Mouse (Mus musculus) thymus, postnatal 36 days (tissue): ENCODE data around the gene Kcng4.

ENCODE experiments used
- DNase-seq, 2 experiments: peaks; one replicate each; pipeline ENCODE4 v3.0.0; 2022; ENCODE audit warnings: mixed read lengths in 2 of 2

Kcng4 gene

DNA sequence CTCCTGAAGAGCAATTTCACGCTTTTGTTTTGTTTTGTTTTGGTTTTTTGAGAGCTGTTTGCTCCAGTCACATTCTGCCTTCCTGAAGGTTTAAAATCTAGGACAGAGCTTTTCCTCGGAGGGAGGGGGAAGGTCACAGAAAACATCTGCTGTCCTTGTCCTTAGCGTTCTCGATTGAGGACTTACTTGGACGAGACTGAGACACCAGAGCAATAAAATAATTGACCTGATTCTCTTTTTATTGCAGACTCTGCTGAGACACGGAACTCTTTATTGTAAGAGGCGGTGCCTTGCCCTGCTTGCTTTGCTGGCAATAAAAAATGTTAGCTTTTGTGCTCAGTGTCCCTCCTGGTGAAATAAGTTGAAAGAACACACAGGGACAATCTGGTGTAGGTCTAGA, 4.3 kb upstream of the Kcng4 start:
- no peak for DNase-seq

DNA sequence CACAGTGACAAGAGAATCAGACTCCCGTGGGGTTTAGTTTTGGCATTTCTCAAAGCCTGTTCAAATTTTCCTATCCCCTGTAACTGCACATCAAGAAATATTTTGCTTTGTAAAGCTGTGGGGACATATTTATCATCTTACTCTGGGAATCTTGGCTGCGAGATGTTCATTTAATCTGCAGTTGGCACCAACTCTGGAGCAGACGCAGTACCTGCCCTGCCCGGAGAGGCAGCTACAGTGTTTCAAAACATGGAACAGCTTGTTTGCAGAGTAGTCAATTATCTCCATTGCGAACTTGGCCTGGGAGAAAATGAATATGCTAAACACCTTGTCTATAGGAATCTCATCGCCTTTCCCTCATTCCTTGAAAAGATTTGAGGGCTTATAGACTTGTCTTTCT, 2.8 kb upstream of the Kcng4 start:
- no peak for DNase-seq

DNA sequence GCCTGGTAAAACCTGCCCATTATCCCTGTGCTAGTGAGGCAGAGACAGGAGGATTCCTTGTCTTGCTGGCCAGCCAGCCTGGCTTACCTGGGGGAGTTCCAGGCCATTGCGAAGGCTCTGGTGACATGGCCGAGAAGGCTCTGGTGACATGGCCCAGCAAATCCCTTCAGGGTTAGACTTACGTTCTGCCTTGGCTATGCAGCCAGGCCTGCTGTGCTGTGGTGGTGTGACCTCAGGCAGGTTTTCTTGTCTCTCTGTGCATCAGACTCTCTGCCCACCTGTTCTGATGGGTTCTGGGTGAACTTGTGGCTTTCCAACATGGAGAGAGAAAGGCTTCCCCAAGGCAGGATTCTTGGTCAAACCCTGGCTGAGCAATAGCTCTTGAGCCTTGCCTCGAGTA, 1.9 kb upstream of the Kcng4 start:
- DNase-seq, result no peak

DNA sequence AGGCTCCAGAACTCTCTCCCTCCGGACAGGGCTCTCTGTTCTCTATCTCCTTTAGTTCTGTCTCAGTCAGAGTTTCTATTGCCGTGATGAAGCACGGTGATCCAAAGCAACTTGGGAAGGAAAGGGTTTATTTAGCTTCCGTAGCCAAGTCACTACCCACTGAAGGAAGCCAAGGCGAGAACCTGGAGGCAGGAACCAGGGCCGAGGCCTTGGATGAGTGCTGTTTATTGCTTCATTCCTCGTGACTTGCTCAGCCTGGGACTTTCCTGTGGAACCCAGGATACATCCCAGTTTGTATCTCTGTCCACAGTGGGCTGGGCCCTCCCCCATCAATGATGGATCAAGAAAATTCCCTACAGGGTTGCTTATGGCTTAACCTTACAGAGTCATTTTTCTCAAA, 1.3 kb upstream of the Kcng4 start:
- no peak for DNase-seq

DNA sequence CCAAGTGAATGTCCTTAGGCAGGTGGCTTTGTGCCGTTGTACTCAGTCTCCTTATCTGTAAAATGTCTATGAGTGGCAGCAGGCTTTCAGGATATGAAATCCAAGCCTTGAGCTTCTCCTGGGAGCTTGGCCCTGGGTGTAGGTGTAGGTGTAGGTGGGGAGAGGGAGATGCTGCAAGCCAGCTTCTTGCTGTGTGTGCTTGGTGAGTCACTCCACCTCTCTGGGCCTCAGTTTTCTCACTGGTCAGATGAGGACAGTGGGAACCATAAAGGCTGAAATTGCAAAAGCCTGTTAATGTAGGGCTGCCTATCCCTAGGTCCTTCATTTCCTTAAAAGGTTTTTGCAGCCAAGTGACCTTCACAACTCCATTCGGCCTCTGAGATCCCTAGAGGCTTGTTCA, 478 bp upstream of the Kcng4 start:
- no peak for DNase-seq

DNA sequence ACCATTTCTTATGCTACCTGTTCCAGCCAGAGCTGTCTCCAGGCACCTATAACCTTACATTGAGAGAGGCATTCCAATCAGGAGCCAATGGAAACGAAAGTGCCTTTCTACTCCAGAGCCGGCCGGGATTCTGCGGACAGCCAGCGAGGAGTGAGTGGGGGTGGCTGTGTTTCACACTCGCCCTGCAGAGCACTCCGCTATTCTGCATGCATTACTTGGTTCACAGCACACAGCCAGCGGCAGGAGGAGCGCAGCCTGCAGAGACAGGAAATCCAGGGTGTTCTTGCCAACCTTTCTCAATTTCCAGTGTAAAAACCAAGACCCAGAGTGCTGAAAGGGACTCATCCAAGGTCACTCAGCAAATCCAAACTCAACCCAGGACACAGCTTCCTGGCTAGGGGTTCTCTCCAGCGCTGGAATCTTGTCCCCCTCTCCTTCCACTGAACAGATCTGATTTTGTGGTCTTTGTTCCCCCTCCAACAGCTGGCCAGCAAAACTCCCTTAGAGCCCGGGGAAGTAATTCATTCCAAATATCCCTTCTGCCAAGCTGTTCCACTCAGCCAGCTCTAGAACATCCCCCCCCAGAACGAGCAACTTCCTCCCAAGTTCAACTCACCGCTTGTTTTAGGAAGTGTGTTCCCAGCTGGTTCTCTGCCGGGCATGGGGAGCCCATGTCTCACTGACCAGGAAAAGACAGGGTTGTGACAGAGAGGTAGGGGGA, 704 bp downstream of the Kcng4 start:
- DNase-seq, result no peak

DNA sequence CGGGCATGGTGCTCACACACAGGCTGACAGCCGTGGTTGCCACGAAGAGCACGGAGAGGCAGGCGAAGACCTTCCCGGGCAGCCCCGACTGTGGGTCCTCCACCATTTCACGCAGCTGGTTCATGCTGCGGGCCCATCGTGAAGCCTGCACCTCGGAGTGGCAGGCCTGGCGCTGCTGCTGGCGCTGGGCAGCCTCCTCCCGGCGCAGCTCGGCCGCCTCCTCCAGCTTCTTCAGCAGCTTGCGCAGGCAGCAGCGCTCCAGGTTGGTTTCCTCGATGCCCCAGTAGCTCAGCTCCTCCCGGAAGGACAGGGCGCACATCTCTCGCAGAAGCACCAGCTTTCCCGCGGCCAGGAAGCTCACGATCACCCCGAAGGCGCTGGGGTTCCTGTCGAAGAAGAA, 2.6 kb downstream of the Kcng4 start:
- no peak for DNase-seq

DNA sequence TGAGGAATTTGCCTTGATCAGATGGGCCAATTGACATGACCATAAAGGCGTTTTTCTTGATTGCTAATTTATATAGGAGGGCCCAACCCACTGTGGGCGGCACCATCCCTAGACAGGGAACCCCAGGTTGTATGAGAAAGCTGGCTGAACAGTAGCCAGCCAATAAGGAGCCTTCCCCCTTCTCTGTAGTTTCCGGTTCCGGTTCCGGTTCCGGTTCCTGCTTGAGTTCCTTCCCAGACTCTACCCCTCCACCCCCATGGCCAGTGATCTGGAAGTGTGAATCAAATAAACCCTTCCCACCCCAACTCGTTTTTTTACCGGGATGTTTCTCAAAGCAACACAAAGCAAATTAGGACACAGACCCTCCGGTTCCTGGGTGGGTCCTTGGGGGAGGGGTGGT, 3.2 kb downstream of the Kcng4 start:
- no peak for DNase-seq

DNA sequence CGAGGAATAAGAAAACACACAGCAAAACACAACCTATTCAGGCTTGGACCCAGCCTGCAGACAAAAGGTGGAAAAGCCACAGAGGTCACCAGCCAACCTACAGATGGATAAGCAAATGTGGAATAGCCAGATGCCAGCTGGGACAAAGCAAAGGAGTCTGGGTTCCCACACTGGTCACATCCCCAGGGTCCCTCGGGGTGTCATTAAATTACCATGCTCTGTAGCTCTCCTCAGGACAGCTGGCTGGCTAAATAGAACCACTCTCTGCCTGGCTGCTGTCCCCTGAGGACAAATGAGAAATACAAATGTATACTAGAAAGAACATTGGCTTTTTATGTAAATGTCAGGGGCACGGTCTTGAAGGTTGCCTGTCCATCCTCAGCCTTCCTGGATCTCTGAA, 4.6 kb downstream of the Kcng4 start:
- no peak for DNase-seq

DNA sequence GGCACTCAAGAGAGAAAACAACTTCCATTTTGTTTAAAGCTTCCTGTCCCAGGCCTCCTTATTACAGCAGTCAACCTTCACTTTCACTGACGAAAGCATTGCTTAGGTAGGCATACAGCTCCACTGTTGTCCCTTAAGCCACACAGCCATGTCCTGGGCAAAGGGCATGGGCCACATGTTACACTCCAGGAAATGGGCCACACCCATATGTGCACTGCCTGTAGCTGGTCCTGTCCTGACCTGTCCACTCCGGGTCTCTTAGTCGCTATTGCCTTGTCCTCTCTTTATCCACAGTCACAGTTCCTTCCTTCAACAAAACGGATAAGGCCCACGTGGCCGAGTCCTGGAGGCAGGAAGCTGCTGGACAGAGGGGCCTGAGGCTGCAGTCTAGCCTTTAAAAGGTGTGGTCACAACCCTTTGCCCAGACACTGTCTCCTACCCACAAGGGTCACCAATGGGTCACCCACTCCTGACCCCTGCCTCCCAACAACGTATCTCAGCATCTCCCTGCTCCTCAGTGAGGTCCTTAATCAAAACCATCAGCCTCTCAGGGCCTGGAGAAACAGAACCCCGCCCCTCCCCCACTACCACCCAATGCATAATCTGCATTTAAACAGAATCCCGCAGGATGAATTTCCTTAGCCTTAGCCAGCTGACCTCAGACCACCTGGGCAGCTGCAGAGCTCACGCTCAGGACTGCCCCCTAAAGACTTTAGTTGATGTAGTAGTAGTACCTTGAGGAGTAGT, 7.7 kb downstream of the Kcng4 start:
- DNase-seq, result no peak

DNA sequence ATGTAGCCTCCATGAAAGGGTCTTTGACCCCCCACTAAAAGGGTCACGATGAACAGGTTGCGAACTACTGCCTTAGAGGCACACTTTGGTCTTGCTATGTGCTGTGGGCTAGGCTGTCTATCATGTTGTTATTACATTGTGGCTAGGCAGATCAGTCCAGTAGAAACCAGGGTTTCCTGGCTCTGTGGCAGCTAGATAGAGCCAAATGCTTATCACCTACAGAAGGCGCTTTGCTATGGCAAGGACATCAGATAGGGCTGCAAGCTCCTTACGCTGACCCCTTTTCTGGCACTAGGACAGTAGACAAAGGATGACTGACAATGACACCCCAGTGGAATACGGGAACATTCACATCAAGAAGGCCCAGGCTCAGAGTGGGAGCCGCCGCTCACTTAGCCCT, 8.3 kb downstream of the Kcng4 start:
- no peak for DNase-seq

DNA sequence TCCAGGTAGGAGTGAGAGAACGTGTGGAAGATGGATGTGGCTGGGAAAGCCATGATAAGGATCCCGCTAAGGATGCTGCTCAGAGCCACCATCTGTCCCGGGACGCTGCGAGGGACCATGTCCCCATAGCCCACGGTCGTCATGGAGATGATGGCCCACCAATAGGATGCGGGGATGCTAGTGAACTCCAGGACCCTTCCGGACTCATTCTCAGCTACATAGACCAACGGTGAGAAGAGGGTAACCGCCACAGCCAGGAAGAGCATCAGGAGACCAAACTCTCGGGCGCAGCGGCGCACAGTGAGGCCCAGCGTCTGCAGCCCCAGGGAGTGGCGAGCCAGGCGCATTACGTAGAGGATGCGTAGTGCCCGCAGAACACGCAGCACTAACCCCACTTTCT, 9.7 kb downstream of the Kcng4 start:
- DNase-seq, result no peak

DNA sequence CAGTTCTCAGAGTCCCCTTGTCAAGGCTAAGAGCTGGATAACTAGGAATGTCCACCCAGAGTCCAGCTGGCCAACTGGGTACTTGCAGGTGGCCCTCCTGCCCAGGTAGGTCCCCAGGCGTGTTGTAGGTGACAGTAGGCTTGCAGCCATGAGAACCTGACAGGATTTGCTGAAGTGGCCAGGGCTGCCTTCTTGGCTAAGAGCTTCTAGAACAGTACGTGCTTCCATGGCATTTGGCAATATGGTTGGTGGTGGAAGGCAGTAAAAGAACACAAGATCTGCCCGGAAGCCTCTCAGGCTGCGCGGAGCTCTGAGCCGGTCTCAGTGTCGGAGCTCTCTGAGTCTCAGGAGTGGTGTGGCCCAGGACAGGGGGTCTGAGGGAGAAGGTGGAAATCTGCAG, 10.6 kb downstream of the Kcng4 start:
- no peak for DNase-seq

DNA sequence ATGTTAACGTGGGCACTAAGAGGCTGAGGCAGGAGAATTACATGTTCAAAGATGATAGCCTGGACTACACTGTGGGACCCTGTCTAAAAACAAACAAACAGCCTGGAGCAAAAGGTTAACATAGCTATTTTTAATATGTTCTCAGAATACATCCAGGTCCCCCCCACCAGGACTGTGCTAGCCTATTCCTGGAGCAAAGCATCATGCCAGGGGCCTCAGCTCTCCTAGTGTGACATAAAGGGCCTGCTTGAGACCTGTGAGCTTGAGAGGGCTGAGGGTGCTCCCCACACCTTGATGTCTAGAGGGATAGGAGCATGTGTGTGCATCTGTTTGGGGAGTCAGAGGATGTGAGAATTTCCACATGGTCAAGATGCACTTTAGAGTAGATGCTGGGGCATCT, 11.7 kb downstream of the Kcng4 start:
- DNase-seq, result no peak

DNA sequence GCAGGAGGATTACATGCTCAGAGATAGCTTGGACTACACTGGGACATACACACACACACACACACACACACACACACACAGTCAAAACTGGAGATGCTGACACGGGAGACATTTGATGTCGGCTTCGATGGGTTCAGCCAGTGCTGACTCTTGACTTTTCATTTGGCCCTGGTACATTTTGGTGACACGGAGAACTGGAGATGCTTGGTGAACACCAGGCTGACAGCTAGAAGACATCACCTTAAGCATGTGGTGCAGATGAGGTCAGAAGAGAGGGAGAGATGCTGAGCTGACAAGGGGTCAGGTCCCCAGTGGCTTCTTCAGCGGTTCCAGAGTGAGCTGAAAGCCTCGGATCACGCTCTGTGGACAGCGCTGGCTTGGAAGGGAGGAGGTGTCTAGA, 12.4 kb downstream of the Kcng4 start:
- no peak for DNase-seq

DNA sequence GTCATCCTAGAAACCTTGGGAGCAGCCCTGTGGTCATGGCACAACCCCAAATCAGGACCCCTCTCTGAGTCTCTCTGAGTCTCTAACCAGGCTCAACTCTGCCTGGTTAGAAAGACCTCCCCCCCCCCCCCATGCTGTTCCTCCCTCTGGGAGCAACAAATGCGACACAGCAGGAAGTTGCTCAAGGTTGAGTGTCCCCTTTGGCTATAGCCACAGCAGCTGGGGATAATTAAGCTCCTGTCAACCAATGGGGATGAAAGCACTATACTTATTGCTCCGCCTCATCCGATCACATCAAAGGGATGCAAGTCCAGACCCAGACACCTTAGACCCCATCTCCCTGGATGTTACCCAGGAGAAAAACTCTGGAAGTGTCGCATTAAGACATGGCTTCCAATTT, 12.9 kb downstream of the Kcng4 start:
- no peak for DNase-seq

DNA sequence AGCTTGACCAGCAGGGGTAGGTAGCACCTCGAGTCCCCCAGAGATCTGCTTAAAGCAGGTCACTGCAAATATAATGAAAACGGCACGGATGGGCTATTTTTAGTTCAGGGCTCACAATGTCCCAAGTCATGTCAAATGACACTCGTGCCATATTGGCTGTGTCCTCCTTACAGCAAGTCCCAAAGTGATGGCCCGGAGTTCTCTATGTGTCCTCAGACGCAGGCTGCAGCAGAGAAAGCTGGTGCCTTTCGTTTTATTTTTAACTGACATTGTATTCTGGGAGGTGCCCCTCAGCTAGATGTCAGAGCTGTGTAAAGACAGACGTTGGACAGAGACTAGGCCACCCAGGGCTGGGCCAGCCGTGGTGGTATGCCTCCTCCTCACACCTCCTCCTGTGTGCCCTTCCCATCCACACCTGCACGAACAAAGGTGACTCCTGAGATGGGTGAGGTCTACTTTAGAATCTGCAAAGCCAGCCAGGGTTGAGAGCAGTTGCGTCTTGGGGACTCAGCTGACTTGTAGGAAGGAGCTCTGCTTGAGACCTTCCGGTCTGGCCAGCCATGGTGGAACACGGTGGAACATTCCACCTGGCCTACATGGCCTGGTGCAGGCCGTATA, 14.5 kb downstream of the Kcng4 start:
- DNase-seq, result no peak

DNA sequence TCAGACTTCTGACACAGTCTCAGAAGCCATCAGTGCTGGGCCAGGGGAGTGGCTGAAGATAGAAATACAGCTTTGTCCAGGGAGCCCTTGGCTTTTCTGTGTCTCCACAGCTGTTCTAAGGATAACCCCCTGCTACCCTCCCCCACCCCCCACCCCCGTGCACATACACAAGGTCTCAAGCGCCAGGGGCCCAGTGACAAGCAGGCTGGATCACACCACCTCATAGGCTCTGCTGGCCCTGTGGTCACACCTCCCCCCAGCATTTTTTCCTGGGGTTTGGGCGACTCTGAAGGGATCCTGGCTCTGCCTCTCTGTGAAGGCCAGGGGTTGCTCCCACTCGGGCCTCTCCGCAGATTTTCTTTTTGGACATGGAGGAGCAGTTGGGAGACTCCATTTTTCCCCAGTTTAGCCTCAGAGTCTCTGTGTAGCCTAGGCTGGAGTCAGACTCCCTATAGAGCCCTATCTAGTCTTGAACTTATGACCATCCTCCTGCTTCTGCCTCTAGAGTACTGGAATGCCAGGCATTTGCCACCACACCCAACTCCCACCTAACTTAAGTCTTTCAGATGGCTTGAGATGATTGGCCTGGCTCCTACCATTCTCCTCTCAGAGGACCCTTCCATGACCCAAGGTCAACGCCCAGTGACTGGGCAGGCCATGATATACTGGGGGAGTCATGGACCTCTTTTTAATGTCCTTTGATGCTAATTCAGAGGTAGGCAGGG, 15.2 kb downstream of the Kcng4 start:
- DNase-seq, result no peak

DNA sequence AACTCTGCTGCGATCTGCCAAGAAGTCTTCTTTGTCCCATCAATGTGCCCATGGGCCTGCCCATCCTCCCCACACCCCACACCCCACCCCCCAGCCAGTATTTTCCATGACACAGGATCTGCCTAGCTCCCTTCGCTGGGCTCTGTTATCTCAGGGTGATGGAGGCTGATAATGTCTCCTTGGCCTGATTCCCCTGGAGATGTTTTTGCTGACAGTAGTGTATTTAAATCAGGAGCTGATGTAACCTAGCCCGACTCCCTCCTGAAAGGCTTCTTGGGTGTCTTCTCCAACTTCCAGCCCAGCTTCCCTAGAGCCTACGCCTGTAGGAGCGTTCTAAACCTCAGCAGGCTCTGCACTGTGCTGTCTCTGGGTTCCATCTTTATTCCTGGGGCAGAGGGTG, 16.6 kb downstream of the Kcng4 start:
- no peak for DNase-seq

DNA sequence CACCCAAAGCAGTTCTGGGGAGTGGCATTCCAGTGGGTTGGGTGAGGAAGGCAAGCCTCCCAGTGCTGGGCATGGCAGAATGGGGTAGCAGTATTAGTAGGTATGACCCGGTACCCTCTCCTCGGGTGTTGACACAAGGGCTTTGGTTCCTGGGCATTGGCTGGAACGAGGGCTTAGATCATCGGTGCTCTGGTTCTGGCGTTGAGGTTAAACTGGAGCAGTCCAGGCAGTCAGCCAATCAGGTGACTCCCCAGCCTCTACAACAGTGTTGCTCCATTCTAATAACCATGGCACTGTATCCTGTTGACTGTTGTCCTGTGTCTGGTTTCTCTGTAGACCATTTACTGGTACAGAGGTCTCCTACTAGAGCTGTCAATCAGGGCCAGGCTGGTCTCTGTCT, 17.9 kb downstream of the Kcng4 start:
- no peak for DNase-seq

DNA sequence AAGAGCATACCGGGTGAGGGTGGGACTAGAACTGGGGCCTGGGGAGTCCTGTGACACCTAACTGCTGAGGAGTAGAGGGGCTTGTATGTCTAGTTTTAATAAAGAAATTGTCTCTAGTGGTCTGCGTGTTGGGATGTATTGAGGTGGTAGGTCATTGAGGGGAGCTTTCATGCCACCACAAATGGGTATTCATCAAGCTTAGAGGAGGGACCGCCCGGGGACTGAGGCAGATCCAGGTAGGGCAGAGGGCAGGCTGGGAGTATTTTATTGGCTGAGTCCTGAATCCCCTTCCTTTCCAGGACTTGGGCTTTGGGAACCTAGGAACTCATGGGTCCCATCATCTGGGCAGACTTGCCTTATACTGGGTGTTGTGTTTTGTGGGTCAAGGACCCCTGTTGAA, 18.7 kb downstream of the Kcng4 start:
- no peak for DNase-seq

DNA sequence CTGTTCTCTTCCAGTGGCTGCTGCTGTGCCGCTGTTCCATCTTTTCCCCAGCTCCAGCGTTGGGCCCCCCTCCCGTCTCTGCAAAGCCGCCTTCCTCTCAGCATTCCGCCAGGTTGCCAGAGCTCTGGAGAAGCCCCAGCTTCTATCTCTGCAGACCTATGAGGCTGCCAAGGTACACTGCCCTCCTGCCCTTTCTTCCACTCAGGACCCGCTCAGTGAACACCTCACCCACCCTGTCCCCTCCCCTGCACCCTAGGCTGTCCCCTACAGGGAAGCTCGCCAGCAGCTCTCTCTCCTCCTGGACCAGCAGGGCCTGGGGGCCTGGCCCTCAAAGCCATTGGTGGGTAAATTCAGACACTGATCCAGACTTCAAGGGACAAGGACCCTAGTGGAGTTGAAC, 19.1 kb downstream of the Kcng4 start:
- no peak for DNase-seq

DNA sequence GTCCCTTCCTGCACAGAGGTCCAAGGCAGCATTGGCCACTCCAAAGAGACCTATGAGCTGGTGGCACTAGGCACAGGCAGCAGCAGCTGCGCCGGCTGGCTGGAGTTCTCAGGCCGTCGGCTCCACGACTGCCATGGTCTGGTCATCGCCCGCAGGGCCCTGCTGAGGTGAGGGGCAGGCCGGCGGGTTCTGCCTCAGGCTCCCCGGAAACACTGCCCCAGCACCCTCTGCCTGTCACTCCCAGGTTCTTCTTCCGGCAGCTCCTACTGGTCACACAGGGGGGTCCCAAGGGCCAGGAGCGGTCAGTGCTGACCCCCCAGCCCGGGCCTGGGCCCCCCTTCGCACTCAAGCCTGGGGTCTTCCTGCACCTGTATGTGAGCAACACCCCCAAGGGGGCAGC, 20.4 kb downstream of the Kcng4 start:
- no peak for DNase-seq

DNA sequence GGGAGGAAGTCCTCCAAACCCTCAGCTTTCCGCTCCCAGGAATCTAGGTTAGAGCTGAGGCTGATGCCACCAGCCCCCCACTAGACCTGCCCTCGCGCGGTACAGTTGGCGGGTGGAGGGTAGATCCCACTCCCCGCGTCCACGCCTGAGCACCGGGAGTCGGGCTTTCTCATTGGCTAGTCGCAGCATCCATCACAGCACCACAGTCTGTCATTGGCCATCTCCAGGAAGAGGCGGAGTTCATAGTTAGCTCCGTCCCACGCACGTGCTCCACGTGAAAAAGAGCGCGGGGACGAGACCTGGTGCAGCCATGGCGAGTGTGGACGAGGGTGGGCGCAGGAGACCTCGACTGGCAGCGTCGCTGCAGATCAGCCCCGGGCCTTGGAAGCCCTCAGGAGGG, 23.0 kb downstream of the Kcng4 start, which contains the start of gene Adad2:
Gene Adad2, plus strand, starts transcription at position 277 of the 400 bp plus-strand sequence.
- DNase-seq, result no peak
